ENCODE assay signal across 10 mouse cellular contexts in genomic region chr9:44175556-44175955, GRCm38 (mm10). TPM values are rescaled to one million over a fixed set of nuclear protein-coding genes. Genes with fewer than 3 reads are reported as not detected.
DNase-seq lines count a peak whose midpoint lies in the region; ATAC-seq and TF ChIP-seq lines count a peak whose summit lies in the region.
"Had no signal": no experiment of that assay in that cellular context is flagged by ENCODE, and none has a peak within 500 bp of the region (broad histone marks: within the 10 kb centered on the region; RNA-seq: fewer than 3 reads in every experiment).

No protein-coding gene starts in this region.

- no peak overlapping the region for H3K4me3 ChIP-seq in lung, embryonic 14.5 days (ENCODE audit: low read depth, low read length)
- no peak overlapping the region for H3K4me3 ChIP-seq in heart, embryonic 10.5 days
- no peak overlapping the region for H3K4me3 ChIP-seq in kidney, adult 2 months (ENCODE audit: insufficient read depth, low read depth, low read length)
- H3K4me3 ChIP-seq: lung, embryonic 15.5 days had no signal

- H3K27me3 ChIP-seq in lung, embryonic 14.5 days (ENCODE audit: insufficient read depth, low read length), result no peaks in the 10 kb centered on the region
- H3K27me3 ChIP-seq in heart, embryonic 10.5 days (ENCODE audit: insufficient read depth, poor library complexity, severe bottlenecking), result no peaks in the 10 kb centered on the region
- H3K27me3 ChIP-seq in kidney, adult 2 months (replicated peaks; ENCODE audit: control insufficient read depth, insufficient read depth, low read length), result no peaks in the 10 kb centered on the region
- H3K27me3 ChIP-seq: lung, embryonic 15.5 days had no signal

- H3K27ac ChIP-seq in lung, embryonic 14.5 days (ENCODE audit: low read depth), result no peak overlapping the region
- peak overlapping the region; percentile 69; the same call in 1 of the 2 replicates for H3K27ac ChIP-seq in heart, embryonic 10.5 days
- H3K27ac ChIP-seq in kidney, adult 2 months (ENCODE audit: insufficient read depth, low read depth, low read length), result peak overlapping the region; percentile 56
- H3K27ac ChIP-seq: lung, embryonic 15.5 days had no signal

- DNase-seq in lung, embryonic 14.5 days, result peak; percentile 25
- DNase-seq in lung, postnatal 4 days, result no peak
- no peak for DNase-seq in heart, embryonic 10.5 days (ENCODE audit: low spot score)
- DNase-seq in kidney, adult 2 months, result peak; percentile 88
- DNase-seq in cerebellum, adult 18-20 months, result no peak
- DNase-seq in left cerebral cortex, postnatal 14 days (ENCODE audit: low spot score in 2 of 2), result no peak
- no peak for DNase-seq in left cerebral cortex, postnatal 25 days (ENCODE audit: low spot score in 2 of 2)
- DNase-seq: thymus, adult 2 months had no signal

- no peak overlapping the region for H3K4me2 ChIP-seq in lung, embryonic 14.5 days
- H3K4me2 ChIP-seq: lung, embryonic 15.5 days had no signal

- 57% methylated on average over 6 of the region's 6 CpGs for WGBS in lung, embryonic 14.5 days
- WGBS in heart, embryonic 10.5 days, result 30% methylated on average over 6 of the region's 6 CpGs
- 8% methylated on average over 6 of the region's 6 CpGs for WGBS in kidney, adult 2 months

- TF ChIP-seq CTCF in lung, embryonic 14.5 days (IDR thresholded peaks at IDR 0.05; ENCODE audit: low read depth), result no peak
- TF ChIP-seq CTCF in kidney, adult 2 months (conservative IDR thresholded peaks at IDR 0.05; ENCODE audit: insufficient read depth, insufficient read length, low read depth, low read length), result no peak

- H3K9ac ChIP-seq in lung, embryonic 14.5 days, result no peak overlapping the region
- H3K9ac ChIP-seq: lung, embryonic 15.5 days had no signal

- no peak for ATAC-seq in lung, embryonic 14.5 days (ENCODE audit: insufficient read depth)
- peak; percentile 18; the same call in 1 of the 2 replicates for ATAC-seq in megakaryocyte progenitor cell, adult 5-6 weeks (replicated peaks; ENCODE audit: poor library complexity)

- no peaks in the 10 kb centered on the region for H3K9me3 ChIP-seq in lung, embryonic 14.5 days (ENCODE audit: low read depth, low read length)
- H3K9me3 ChIP-seq in heart, embryonic 10.5 days, result no peaks in the 10 kb centered on the region
- H3K9me3 ChIP-seq: lung, embryonic 15.5 days had no signal

- intact Hi-C loops in left cerebral cortex, postnatal 14 days (cut with DNase I), result no loop called here
- intact Hi-C loops in left cerebral cortex, postnatal 25 days (cut with DNase I), result no loop called here

- peaks cover 23% of the 10 kb centered on the region for H3K36me3 ChIP-seq in lung, embryonic 14.5 days (ENCODE audit: insufficient read depth)
- peaks cover 45% of the 10 kb centered on the region for H3K36me3 ChIP-seq in heart, embryonic 10.5 days
- no peaks in the 10 kb centered on the region for H3K36me3 ChIP-seq in kidney, adult 2 months (ENCODE audit: control insufficient read depth, insufficient read depth, low read length)

- no peaks in the 10 kb centered on the region for H3K4me1 ChIP-seq in lung, embryonic 14.5 days (ENCODE audit: insufficient read depth)
- H3K4me1 ChIP-seq in heart, embryonic 10.5 days, result peaks cover 41% of the 10 kb centered on the region
- peaks cover 10% of the 10 kb centered on the region for H3K4me1 ChIP-seq in kidney, adult 2 months (ENCODE audit: control insufficient read depth, insufficient read depth, low read length)
- H3K4me1 ChIP-seq: lung, embryonic 15.5 days had no signal

- no peak for TF ChIP-seq POLR2A in kidney, adult 2 months (IDR thresholded peaks at IDR 0.05; ENCODE audit: low read depth, low read length)

RNA-seq across cellular contexts. Expression of gene Mcam, which starts 41.3 kb away (rescaled TPM):
- polyA plus RNA-seq in lung, embryonic 14.5 days (2014; fragmentation: Nextera tagmentation; extraction: Ambion mirVana), result 84.9 and 87.7 TPM in 2 replicates
- 34.6 and 67.0 TPM in 2 replicates for polyA plus RNA-seq in heart, embryonic 10.5 days (2016; fragmentation: Nextera tagmentation; extraction: Ambion mirVana)
- polyA plus RNA-seq in kidney, adult 2 months (2012; rRNA removed), result 27.9 and 32.8 TPM in 2 replicates
- 0.12 TPM in 1 of 2 replicates, not detected in the other for total RNA-seq in megakaryocyte progenitor cell, adult 5-6 weeks (2015)
- total RNA-seq in megakaryocyte progenitor cell, adult 5-6 weeks (2017), result 0.14 TPM in 1 of 2 replicates, not detected in the other
- 10 to 100 TPM; 20.3 to 22.0 TPM for total RNA-seq in left cerebral cortex, postnatal 14 days (2021)
- total RNA-seq in left cerebral cortex, postnatal 25 days (2021), result 10 to 100 TPM; 13.2 to 14.8 TPM

RNA-seq across cellular contexts. Expression of gene Cbl, which starts 58.3 kb away (rescaled TPM):
- polyA plus RNA-seq in lung, embryonic 14.5 days (2014; fragmentation: Nextera tagmentation; extraction: Ambion mirVana), result 20.9 and 21.9 TPM in 2 replicates
- 16.2 and 16.3 TPM in 2 replicates for polyA plus RNA-seq in heart, embryonic 10.5 days (2016; fragmentation: Nextera tagmentation; extraction: Ambion mirVana)
- 6.6 and 8.1 TPM in 2 replicates for polyA plus RNA-seq in kidney, adult 2 months (2012; rRNA removed)
- total RNA-seq in megakaryocyte progenitor cell, adult 5-6 weeks (2015), result 106 and 109 TPM in 2 replicates
- 28.9 and 45.7 TPM in 2 replicates for total RNA-seq in megakaryocyte progenitor cell, adult 5-6 weeks (2017)
- 10 to 100 TPM; 44.9 to 48.9 TPM for total RNA-seq in left cerebral cortex, postnatal 14 days (2021)
- total RNA-seq in left cerebral cortex, postnatal 25 days (2021), result 10 to 100 TPM; 53.4 to 54.2 TPM

Comparison
In these comparisons a context has a peak if more than half of its experiments do, and no peak if none do; other contexts are left out.
1. DNase-seq: peak in lung, embryonic 14.5 days (single experiment) and kidney, adult 2 months (single experiment); none in lung, postnatal 4 days (0 of 2), heart, embryonic 10.5 days (single experiment), cerebellum, adult 18-20 months (0 of 2), left cerebral cortex, postnatal 14 days (0 of 2) and left cerebral cortex, postnatal 25 days (0 of 2).
2. RNA of gene Mcam, which starts 41.3 kb away (total RNA-seq): 20.3 to 22.0 TPM in left cerebral cortex, postnatal 14 days and 13.2 to 14.8 TPM in left cerebral cortex, postnatal 25 days; 0.12 to 0.14 TPM in megakaryocyte progenitor cell, adult 5-6 weeks; every median in the first group is over 10 times any median in the second.